Mouse (Mus musculus): ENCODE measurements at regions not wholly inside any gene's neighbourhood (a gene's known extent, or its start where the extent isn't known, plus 50 kb on each side); places are given as distances from the start of the nearest gene placed in this dataset.

DNA sequence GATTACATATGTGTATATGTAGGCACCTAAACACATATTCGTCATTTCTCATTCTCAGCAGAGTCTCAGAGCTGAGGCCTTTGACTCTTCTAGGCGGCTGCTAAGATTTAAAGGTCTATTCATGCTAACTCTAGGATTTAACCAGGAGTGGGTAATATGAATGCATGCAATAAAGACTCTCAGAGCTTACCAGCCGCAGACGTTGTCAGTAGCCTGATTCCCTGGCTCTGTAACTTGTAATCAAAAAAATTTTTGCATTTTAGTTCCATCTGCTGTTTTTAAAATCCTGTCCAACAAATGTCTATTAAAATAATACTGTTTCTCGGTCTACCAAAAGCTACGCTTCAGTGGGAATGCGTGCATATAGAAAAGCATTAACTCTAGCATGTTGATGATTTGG lies 132.4 kb downstream of the Snx10 start:
- H3K9me3 ChIP-seq (replicated peaks; ENCODE audit: insufficient read depth, low read length): no peaks in the 10 kb centered on the region
- DNase-seq (ENCODE audit: low read depth, low spot score): no peak
- no peak overlapping the region for H3K4me3 ChIP-seq (ENCODE audit: control insufficient read depth in 1 of 2, insufficient read depth in 1 of 2, low read depth in 2 of 2, low read length in 2 of 2)
- H3K36me3 ChIP-seq (ENCODE audit: control insufficient read depth in 1 of 2, insufficient read depth in 2 of 2, low read length in 2 of 2): no peaks in the 10 kb centered on the region
- H3K9ac ChIP-seq (ENCODE audit: control insufficient read depth, low read depth, low read length, poor library complexity, severe bottlenecking): no peak overlapping the region
- H3K27me3 ChIP-seq (ENCODE audit: control insufficient read depth in 1 of 2, insufficient read depth in 2 of 2, low read length in 2 of 2): no peaks in the 10 kb centered on the region
- TF ChIP-seq MAZ (IDR thresholded peaks at IDR 0.05; ENCODE audit: low read depth, low read length) (no peak), TBP (IDR thresholded peaks at IDR 0.05; ENCODE audit: low read depth, low read length) (no peak)
- no peak overlapping the region for H3K27ac ChIP-seq (ENCODE audit: control insufficient read depth, low read depth, low read length)
- no peaks in the 10 kb centered on the region for H3K4me1 ChIP-seq (ENCODE audit: control insufficient read depth in 1 of 2, insufficient read depth in 2 of 2, low read length in 2 of 2)
- H3K79me2 ChIP-seq (ENCODE audit: control insufficient read depth, insufficient read depth, low read length, poor library complexity): no peaks in the 10 kb centered on the region

DNA sequence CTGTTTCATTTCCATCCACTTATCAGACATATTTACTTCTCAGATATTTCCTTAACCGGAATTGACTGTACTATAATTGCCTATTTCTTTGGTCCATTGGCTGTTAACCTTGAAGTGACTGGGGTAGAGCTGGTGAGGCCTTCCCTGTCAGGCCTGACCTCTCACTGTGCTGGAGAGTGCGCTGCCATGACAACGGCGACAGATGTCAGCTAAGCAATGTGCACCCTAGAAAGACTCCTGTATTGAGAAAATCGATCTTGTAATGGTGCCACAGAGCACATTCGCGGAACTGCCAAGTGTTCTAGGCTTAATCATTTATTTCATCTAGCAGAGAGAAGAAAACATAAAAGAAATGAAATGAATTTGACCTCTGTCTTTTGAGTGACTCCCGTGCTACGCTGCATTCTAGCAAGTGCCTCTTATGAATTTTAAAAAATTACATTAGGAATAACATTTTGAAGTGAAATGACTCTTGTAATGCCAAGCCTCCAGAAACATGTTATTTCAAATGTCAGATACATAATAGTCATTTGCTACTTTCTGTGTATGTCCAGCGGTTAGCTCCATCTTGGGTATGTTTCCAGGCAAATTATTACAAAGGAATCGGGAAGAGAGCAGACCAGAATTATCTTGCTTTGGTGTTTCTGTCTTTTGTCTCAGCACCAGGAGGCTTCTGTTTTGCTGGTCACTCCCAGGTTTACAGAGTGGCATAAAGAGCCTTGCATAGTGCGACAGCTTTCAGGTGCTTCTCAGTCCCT lies 133.4 kb downstream of the Snx10 start:
- TF ChIP-seq TCF12 (IDR thresholded peaks at IDR 0.05; ENCODE audit: low read depth, low read length) (no peak), CTCF (IDR thresholded peaks at IDR 0.05 in 2 of 3, conservative IDR thresholded peaks at IDR 0.05 in 1 of 3; ENCODE audit: control insufficient read depth in 1 of 3, insufficient read depth in 1 of 3, low read depth in 2 of 3, low read length in 3 of 3, poor library complexity in 1 of 3, severe bottlenecking in 1 of 3) (no peak), ZMIZ1 (IDR thresholded peaks at IDR 0.05; ENCODE audit: low read depth, low read length) (no peak), NRF1 (IDR thresholded peaks at IDR 0.05; ENCODE audit: insufficient read depth, low read depth, low read length, poor library complexity, severe bottlenecking) (no peak)
- H3K4me3 ChIP-seq (ENCODE audit: control insufficient read depth in 1 of 2, insufficient read depth in 1 of 2, low read depth in 2 of 2, low read length in 2 of 2): no peak overlapping the region
- no peak overlapping the region for H3K27ac ChIP-seq (ENCODE audit: control insufficient read depth, low read depth, low read length)
- H3K36me3 ChIP-seq (ENCODE audit: control insufficient read depth in 1 of 2, insufficient read depth in 2 of 2, low read length in 2 of 2): no peaks in the 10 kb centered on the region
- DNase-seq (ENCODE audit: low read depth, low spot score): no peak
- no peak overlapping the region for H3K9ac ChIP-seq (ENCODE audit: control insufficient read depth, low read depth, low read length, poor library complexity, severe bottlenecking)
- no peaks in the 10 kb centered on the region for H3K9me3 ChIP-seq (replicated peaks; ENCODE audit: insufficient read depth, low read length)
- H3K4me1 ChIP-seq (ENCODE audit: control insufficient read depth in 1 of 2, insufficient read depth in 2 of 2, low read length in 2 of 2): no peaks in the 10 kb centered on the region
- H3K27me3 ChIP-seq (ENCODE audit: control insufficient read depth in 1 of 2, insufficient read depth in 2 of 2, low read length in 2 of 2): no peaks in the 10 kb centered on the region
- H3K79me2 ChIP-seq (ENCODE audit: control insufficient read depth, insufficient read depth, low read length, poor library complexity): no peaks in the 10 kb centered on the region

DNA sequence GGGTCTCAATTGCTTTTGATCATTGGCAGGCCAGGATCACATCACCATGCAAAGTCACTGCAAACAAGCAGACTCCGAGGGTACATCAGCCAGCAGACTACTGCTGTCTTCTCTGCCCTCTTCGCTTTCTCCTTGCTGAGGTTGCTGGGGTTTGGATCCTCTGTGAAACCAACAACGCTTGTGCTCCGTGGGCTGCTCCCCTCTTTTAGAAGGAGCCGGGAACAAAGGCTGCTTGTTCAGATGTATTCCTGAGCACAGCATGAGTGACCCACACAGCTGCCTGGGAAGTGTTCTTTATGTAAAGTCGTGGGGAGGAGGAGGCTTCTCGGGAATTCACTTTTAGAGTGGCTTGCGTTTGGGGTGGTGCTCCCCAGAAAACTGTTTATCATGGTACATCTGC lies 134.7 kb downstream of the Snx10 start:
- TF ChIP-seq MXI1 (IDR thresholded peaks at IDR 0.05; ENCODE audit: low read depth, low read length): no peak
- TF ChIP-seq CTCF (IDR thresholded peaks at IDR 0.05 in 2 of 3, conservative IDR thresholded peaks at IDR 0.05 in 1 of 3; ENCODE audit: control insufficient read depth in 1 of 3, insufficient read depth in 1 of 3, low read depth in 2 of 3, low read length in 3 of 3, poor library complexity in 1 of 3, severe bottlenecking in 1 of 3): no peak
- no peak for TF ChIP-seq ZNF384 (IDR thresholded peaks at IDR 0.05; ENCODE audit: low read depth, low read length)
- no peak overlapping the region for H3K4me3 ChIP-seq (ENCODE audit: control insufficient read depth in 1 of 2, insufficient read depth in 1 of 2, low read depth in 2 of 2, low read length in 2 of 2)
- H3K27me3 ChIP-seq (ENCODE audit: control insufficient read depth in 1 of 2, insufficient read depth in 2 of 2, low read length in 2 of 2): no peaks in the 10 kb centered on the region; a peak in 1 of 4 replicates
- no peaks in the 10 kb centered on the region for H3K9me3 ChIP-seq (replicated peaks; ENCODE audit: insufficient read depth, low read length)
- H3K9ac ChIP-seq (ENCODE audit: control insufficient read depth, low read depth, low read length, poor library complexity, severe bottlenecking): no peak overlapping the region
- H3K4me1 ChIP-seq (ENCODE audit: control insufficient read depth in 1 of 2, insufficient read depth in 2 of 2, low read length in 2 of 2): no peaks in the 10 kb centered on the region
- no peak for DNase-seq (ENCODE audit: low read depth, low spot score)
- no peaks in the 10 kb centered on the region for H3K79me2 ChIP-seq (ENCODE audit: control insufficient read depth, insufficient read depth, low read length, poor library complexity)
- H3K27ac ChIP-seq (ENCODE audit: control insufficient read depth, low read depth, low read length): no peak overlapping the region
- no peaks in the 10 kb centered on the region for H3K36me3 ChIP-seq (ENCODE audit: control insufficient read depth in 1 of 2, insufficient read depth in 2 of 2, low read length in 2 of 2)
